Mouse (Mus musculus) forebrain, embryonic 14.5 days (tissue): ENCODE results near the gene Tab2. TPM values are rescaled to one million over a fixed set of nuclear protein-coding genes. Genes with fewer than 3 reads are reported as not detected.

Source experiments
- ATAC-seq: fragments of 200-750 bp; cut with Nextera tagmentation; 2 replicates; pipeline ENCODE4 v1.8.0; 2017; ENCODE audit warnings: mild to moderate bottlenecking, moderate library complexity
- DNase-seq: peaks from one replicate; pipeline ENCODE4 v3.0.0-alpha.2; 2015; ENCODE audit warnings: low spot score
- H3K27ac ChIP-seq: fragments of 300-500 bp; sonication (generic); 2 replicates; pipeline ENCODE4 v1.5.1; 2014; ENCODE audit warnings: low read depth, mild to moderate bottlenecking, control low read depth, low read length, moderate library complexity
- H3K27me3 ChIP-seq: fragments of 300-500 bp; sonication (generic); replicated peaks from 2 replicates; pipeline ENCODE4 v1.6.1; 2014; ENCODE audit warnings: low read length, control low read depth, mixed read lengths; ENCODE audit not compliant: control insufficient read depth, insufficient read depth
- H3K36me3 ChIP-seq: fragments of 300-500 bp; sonication (generic); 2 replicates; pipeline ENCODE4 v1.6.1; 2014; ENCODE audit warnings: low read length, control low read depth; ENCODE audit not compliant: control insufficient read depth, insufficient read depth
- H3K4me1 ChIP-seq: fragments of 300-500 bp; sonication (generic); 2 replicates; pipeline ENCODE4 v1.6.1; 2014; ENCODE audit warnings: antibody characterized with exemption, low read length, control low read depth; ENCODE audit not compliant: control insufficient read depth, insufficient read depth
- H3K4me2 ChIP-seq: fragments of 300-500 bp; sonication (generic); 2 replicates; pipeline ENCODE4 v1.6.1; 2014; ENCODE audit warnings: mild to moderate bottlenecking, control low read depth, low read length
- H3K4me3 ChIP-seq: fragments of 300-500 bp; sonication (generic); 2 replicates; pipeline ENCODE4 v1.5.1; 2014; ENCODE audit warnings: low read depth, low read length, control low read depth
- H3K9ac ChIP-seq: fragments of 300-500 bp; sonication (generic); 2 replicates; pipeline ENCODE4 v1.6.1; 2014; ENCODE audit warnings: mild to moderate bottlenecking, low read length, control low read depth, moderate library complexity
- H3K9me3 ChIP-seq: fragments of 300-500 bp; sonication (generic); replicated peaks from 2 replicates; pipeline ENCODE4 v1.6.1; 2016; ENCODE audit warnings: low read length, control low read depth, mixed read lengths; ENCODE audit not compliant: control insufficient read depth
- WGBS: fragments of 180-500 bp; shearing (Covaris S2); extraction: QIAGEN DNeasy Blood & Tissue Kit; methylation state at CpG from one replicate; pipeline ENCODE4 v1.1.7; 2014; 5-methylcytosine and 5-hydroxymethylcytosine counted together
- polyA plus RNA-seq: library from polyadenylated mRNA; unstranded; fragments of >200 nt; fragmentation: Nextera tagmentation; extraction: Ambion mirVana; gene quantifications from 2 replicates; pipeline ENCODE4 v1.2.1, GENCODE M21; 2014

Gene Tab2
- polyA plus RNA-seq, 1 experiment from 2014 or later: 19.4 TPM

DNA sequence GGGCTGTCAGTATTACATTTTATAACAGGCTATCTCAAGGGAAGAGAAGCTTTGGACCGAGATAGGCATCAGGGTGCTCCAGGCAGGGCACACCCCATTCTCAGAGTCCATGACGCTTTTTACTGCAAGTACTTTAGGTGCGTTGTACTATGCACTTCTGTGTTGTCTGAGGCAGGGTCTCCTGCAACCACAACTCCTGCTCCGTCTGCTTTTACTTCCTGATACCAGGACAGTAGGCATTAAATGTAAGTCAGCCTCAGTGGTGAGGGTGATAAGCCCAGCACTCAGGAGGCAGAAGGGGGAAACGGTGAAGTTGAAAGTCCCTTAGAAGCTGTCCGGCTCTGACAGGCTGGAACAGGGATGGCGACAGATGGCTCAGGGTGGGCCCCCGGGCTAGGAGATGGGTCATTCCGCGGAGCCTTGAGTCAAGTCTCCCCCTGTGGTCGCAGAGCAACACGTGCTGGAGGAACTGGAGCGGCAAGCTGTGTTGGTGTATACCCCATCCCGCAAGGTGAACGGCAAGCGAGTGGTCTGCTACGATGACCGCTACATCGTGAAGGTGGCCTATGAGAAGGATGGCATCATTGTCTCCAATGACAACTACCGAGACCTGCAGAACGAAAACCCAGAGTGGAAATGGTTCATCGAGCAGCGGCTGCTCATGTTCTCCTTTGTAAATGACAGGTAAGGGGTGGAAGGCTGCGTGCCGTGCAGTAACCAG lies 93.9 kb downstream of the Tab2 start:
- H3K4me3 ChIP-seq: no peak overlapping the region
- H3K27ac ChIP-seq: no peak overlapping the region
- no peak for ATAC-seq
- DNase-seq: no peak
- no peaks in the 10 kb centered on the region for H3K36me3 ChIP-seq
- WGBS: 90% methylated on average over 25 of the region's 25 CpGs
- no peak overlapping the region for H3K4me2 ChIP-seq
- H3K4me1 ChIP-seq: peaks cover 2% of the 10 kb centered on the region; the same call in 1 of the 2 replicates
- H3K9ac ChIP-seq: no peak overlapping the region
- H3K27me3 ChIP-seq: no peaks in the 10 kb centered on the region; the same call in 1 of the 2 replicates
- H3K9me3 ChIP-seq: no peaks in the 10 kb centered on the region

DNA sequence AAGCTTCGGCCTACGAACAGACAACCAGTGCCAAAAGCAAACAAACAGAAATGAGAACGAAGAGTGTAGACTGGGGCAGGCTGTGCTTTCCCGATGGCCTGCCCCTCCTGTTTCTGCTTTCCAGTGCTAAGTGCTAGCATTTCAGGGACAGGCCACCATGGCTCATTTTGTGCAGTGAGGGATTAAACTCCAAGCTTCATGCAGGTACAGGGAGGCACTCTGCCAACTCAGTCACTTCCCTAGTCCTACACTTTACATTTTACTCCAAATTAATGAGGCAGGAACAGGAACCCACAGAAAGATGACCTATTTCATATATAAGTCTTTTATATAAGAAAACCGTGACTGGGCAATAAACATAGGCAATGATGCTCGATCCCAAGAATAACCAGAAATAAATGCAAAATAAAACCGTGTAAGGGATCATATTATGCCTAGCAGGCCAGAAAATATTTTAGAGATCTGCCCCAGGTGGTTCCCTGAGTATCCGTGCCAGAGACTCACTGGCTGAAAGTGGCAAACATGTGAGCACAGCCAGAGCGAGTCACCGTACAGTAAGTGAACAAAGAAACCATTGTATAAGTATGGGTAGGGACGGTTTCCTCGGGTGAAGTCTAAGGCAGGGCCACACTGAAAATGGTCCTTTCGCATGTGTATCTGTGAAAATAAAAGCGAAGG lies 94.6 kb downstream of the Tab2 start:
- no peak for DNase-seq

DNA sequence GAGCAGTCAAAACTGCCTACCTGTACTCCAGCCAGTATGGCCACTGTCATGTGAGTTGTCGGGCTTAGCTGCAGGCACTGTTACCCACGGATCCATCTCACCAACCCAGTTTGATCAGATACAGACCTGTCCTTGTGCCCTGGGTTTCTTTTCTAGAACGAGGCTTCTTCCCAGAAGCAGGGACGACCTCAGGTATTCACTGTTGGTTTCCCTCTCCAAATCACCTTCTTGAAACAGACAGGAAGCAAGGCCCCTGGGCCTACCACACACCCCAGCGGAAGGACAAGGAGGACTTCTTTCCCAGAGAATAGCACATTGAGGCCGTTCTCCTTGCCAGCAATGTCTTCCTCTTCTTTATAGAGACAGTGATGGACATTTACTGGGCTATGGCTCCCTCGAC lies 95.5 kb downstream of the Tab2 start:
- no peak for DNase-seq
- Histone ChIP-seq H3K27me3 (no peaks in the 10 kb centered on the region), H3K36me3 (no peaks in the 10 kb centered on the region), H3K4me1 (no peaks in the 10 kb centered on the region), H3K9me3 (no peaks in the 10 kb centered on the region), H3K9ac (no peak overlapping the region), H3K27ac (no peak overlapping the region), H3K4me3 (no peak overlapping the region), H3K4me2 (no peak overlapping the region)
- ATAC-seq: no peak
- 89% methylated on average over 7 of the region's 7 CpGs for WGBS

More for the DNA sequence above, 94.6 kb downstream of the Tab2 start:
- H3K4me3 ChIP-seq: no peak overlapping the region
- WGBS: 73% methylated on average over 14 of the region's 14 CpGs
- H3K4me2 ChIP-seq: no peak overlapping the region
- H3K9me3 ChIP-seq: no peaks in the 10 kb centered on the region
- no peaks in the 10 kb centered on the region for H3K36me3 ChIP-seq
- ATAC-seq: no peak
- H3K4me1 ChIP-seq: no peaks in the 10 kb centered on the region
- H3K27ac ChIP-seq: no peak overlapping the region
- no peak overlapping the region for H3K9ac ChIP-seq
- H3K27me3 ChIP-seq: no peaks in the 10 kb centered on the region

Other genes with a start within 250 kb of the Tab2 start
- 45.2 and 45.9 TPM in 2 replicates for gene Katna1, start 230.2 kb downstream of the Tab2 start, polyA plus RNA-seq
- gene Ginm1, start 163.4 kb downstream of the Tab2 start, polyA plus RNA-seq: 47.5 and 54.2 TPM in 2 replicates
- gene Ppil4, start 163.3 kb downstream of the Tab2 start, polyA plus RNA-seq: 47.6 and 53.7 TPM in 2 replicates
- 0.05 TPM in 1 of 2 replicates, not detected in the other for gene Zc3h12d, start 123.8 kb downstream of the Tab2 start, polyA plus RNA-seq